Mouse (Mus musculus): Measurements from ENCODE around the gene Ankrd13d. TPM values are rescaled to one million over a fixed set of nuclear protein-coding genes. Genes with fewer than 3 reads are reported as not detected.
"Not testable (repeated sequence)": the region's sequence is repeated elsewhere in the genome, so short reads cannot be mapped to it uniquely, and the experiment has no call there.

The Ankrd13d gene
- total and polyA plus RNA-seq, 2 experiments from 2014 or later = 70.9 to 97.2 TPM

- no peak for TF ChIP-seq CTCF (IDR thresholded peaks at IDR 0.05; ENCODE audit: low read depth)
- 14% methylated on average over 12 of the region's 12 CpGs for WGBS
- H3K9me3 ChIP-seq (ENCODE audit: low read length) = no peaks in the 10 kb centered on the region
- H3K36me3 ChIP-seq (ENCODE audit: insufficient read depth, low read length) = no peaks in the 10 kb centered on the region
- no peaks in the 10 kb centered on the region for H3K4me1 ChIP-seq (ENCODE audit: insufficient read depth, low read length)
- H3K4me3 ChIP-seq (ENCODE audit: low read length) = peak overlapping the region; percentile 69
- 0 out of 2 replicates have a peak overlapping the region, but pooled peaks have one; percentile 26 for H3K27ac ChIP-seq
- H3K27me3 ChIP-seq (ENCODE audit: insufficient read depth, low read length) = no peaks in the 10 kb centered on the region
- ATAC-seq (peak; percentile 60), DNase-seq (ENCODE audit: low spot score) (no peak)
- peak overlapping the region; percentile 47 for H3K9ac ChIP-seq (replicated peaks; ENCODE audit: low read length)
- H3K4me2 ChIP-seq (ENCODE audit: low read depth, low read length) = peak overlapping the region; percentile 94
Measured at GRCm38 (mm10) chr19:4257897-4258252, 25.1 kb downstream of the Ankrd13d start.

GRCm38 (mm10) chr19:4257216-4257896 lies 25.6 kb downstream of the Ankrd13d start:
- Histone ChIP-seq H3K4me2 (ENCODE audit: low read depth, low read length) (peak overlapping the region; percentile 94), H3K4me1 (ENCODE audit: insufficient read depth, low read length) (no peaks in the 10 kb centered on the region), H3K36me3 (ENCODE audit: insufficient read depth, low read length) (no peaks in the 10 kb centered on the region), H3K27me3 (ENCODE audit: insufficient read depth, low read length) (no peaks in the 10 kb centered on the region), H3K4me3 (ENCODE audit: low read length) (peak overlapping the region; percentile 69), H3K27ac (peak overlapping the region; percentile 38; the same call in 1 of the 2 replicates), H3K9ac (replicated peaks; ENCODE audit: low read length) (peak overlapping the region; percentile 61), H3K9me3 (ENCODE audit: low read length) (no peaks in the 10 kb centered on the region)
- DNase-seq (ENCODE audit: low spot score) (peak; percentile 99), ATAC-seq (peak; percentile 91)
- 1% methylated on average over 41 of the region's 41 CpGs for WGBS
- peak; percentile 95 for TF ChIP-seq CTCF (IDR thresholded peaks at IDR 0.05; ENCODE audit: low read depth)

DNA sequence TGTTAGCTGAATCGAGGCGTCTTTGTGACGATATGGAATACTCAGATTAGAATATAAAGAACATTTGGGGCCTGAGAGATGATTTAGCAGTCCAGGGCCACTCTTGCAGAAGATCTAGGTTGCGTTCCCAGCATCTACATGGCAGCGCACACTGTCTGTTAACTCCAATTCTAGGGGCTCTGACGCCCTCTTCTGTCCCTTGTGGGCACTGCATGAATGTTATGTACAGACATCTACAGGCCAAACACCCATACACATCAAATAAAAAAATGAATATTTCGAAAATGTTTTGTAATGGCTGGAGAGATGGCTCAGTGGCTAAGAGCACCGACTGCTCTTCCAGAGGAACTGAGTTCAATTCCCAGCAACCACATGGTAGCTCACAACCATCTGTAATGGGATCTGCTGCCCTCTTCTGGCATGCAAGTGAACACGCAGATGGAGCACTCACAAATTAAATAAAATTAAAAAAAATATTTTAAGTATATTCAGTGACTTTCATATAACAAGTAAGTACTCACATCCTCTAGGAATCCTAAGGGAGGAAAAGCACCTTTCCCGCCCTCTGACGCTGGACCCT lies 27.3 kb downstream of the Ankrd13d start:
- Histone ChIP-seq H3K4me2 (ENCODE audit: low read depth, low read length) (no peak overlapping the region), H3K36me3 (ENCODE audit: insufficient read depth, low read length) (no peaks in the 10 kb centered on the region), H3K4me1 (ENCODE audit: insufficient read depth, low read length) (no peaks in the 10 kb centered on the region), H3K4me3 (ENCODE audit: low read length) (no peak overlapping the region), H3K27ac (no peak overlapping the region), H3K9me3 (ENCODE audit: low read length) (no peaks in the 10 kb centered on the region), H3K9ac (replicated peaks; ENCODE audit: low read length) (no peak overlapping the region), H3K27me3 (ENCODE audit: insufficient read depth, low read length) (no peaks in the 10 kb centered on the region)
- ATAC-seq (no peak), DNase-seq (ENCODE audit: low spot score) (no peak)
- whole genome bisulfite sequencing = 73% methylated on average over 11 of the region's 11 CpGs
- TF ChIP-seq CTCF (IDR thresholded peaks at IDR 0.05; ENCODE audit: low read depth) = peak; percentile 47

GRCm38 (mm10) chr19:4254230-4254629 lies 28.7 kb downstream of the Ankrd13d start:
- DNase-seq (ENCODE audit: low spot score) (no peak), ATAC-seq (no peak)
- H3K36me3 ChIP-seq (ENCODE audit: insufficient read depth, low read length) = no peaks in the 10 kb centered on the region
- WGBS = 89% methylated on average over 7 of the region's 7 CpGs
- no peak overlapping the region for H3K4me2 ChIP-seq (ENCODE audit: low read depth, low read length)
- no peak overlapping the region for H3K4me3 ChIP-seq (ENCODE audit: low read length)
- H3K9me3 ChIP-seq (ENCODE audit: low read length) = no peaks in the 10 kb centered on the region
- TF ChIP-seq CTCF (IDR thresholded peaks at IDR 0.05; ENCODE audit: low read depth) = no peak
- no peak overlapping the region for H3K27ac ChIP-seq
- H3K27me3 ChIP-seq (ENCODE audit: insufficient read depth, low read length) = no peaks in the 10 kb centered on the region
- no peak overlapping the region for H3K9ac ChIP-seq (replicated peaks; ENCODE audit: low read length)
- no peaks in the 10 kb centered on the region for H3K4me1 ChIP-seq (ENCODE audit: insufficient read depth, low read length)

DNA sequence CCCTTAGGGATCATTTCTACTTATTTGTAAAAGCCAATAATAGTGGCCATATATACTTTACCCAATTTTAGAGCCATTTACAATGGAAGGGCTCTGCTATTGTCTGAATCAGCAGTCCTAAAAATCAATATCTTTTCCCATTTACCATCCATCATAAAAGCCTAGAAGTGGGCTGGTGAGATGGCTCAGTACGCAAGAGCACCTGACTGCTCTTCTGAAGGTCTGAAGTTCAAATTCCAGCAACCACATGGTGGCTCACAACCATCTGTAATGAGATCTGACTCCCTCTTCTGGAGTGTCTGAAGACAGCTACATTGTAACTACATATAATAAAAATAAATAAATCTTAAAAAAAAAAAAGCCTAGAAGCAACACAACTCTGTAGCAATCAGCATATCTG lies 34.3 kb downstream of the Ankrd13d start:
- not testable (repeated sequence) for H3K27ac ChIP-seq; H3K4me2 ChIP-seq (ENCODE audit: low read depth, low read length); H3K27me3 ChIP-seq (ENCODE audit: insufficient read depth, low read length); ATAC-seq; H3K4me1 ChIP-seq (ENCODE audit: insufficient read depth, low read length); H3K4me3 ChIP-seq (ENCODE audit: low read length); H3K9ac ChIP-seq (replicated peaks; ENCODE audit: low read length); H3K9me3 ChIP-seq (ENCODE audit: low read length); DNase-seq (ENCODE audit: low spot score); H3K36me3 ChIP-seq (ENCODE audit: insufficient read depth, low read length)
- 73% methylated on average over 1 of the region's 1 CpGs for WGBS

DNA sequence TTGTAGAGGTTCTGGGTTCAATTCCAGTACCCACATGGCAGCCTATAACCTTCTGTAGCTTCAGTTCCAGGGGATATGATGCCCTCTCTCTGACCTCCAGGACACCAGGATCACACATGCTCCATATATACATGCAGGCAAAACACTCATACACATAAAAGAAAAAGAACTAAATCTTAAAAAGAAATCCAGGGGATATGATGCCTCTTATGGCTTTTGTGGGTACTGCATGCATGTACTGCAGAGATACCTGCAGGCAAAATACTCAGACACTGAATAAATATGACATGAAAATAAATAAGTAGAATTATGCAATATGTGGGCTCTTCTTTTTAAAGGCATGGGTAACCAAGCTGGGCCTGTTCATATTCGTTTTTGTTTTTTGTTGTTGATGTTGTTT lies 35.9 kb downstream of the Ankrd13d start:
- H3K27ac ChIP-seq = no peak overlapping the region
- H3K9ac ChIP-seq (replicated peaks; ENCODE audit: low read length) = no peak overlapping the region
- peak; percentile 53 for TF ChIP-seq CTCF (IDR thresholded peaks at IDR 0.05; ENCODE audit: low read depth)
- H3K27me3 ChIP-seq (ENCODE audit: insufficient read depth, low read length) = no peaks in the 10 kb centered on the region
- H3K4me3 ChIP-seq (ENCODE audit: low read length) = no peak overlapping the region
- ATAC-seq = no peak
- 68% methylated on average over 1 of the region's 1 CpGs for WGBS
- no peaks in the 10 kb centered on the region for H3K9me3 ChIP-seq (ENCODE audit: low read length)
- H3K4me2 ChIP-seq (ENCODE audit: low read depth, low read length) = no peak overlapping the region
- no peaks in the 10 kb centered on the region for H3K4me1 ChIP-seq (ENCODE audit: insufficient read depth, low read length)
- no peaks in the 10 kb centered on the region for H3K36me3 ChIP-seq (ENCODE audit: insufficient read depth, low read length)
- DNase-seq (ENCODE audit: low spot score) = no peak

- no peaks in the 10 kb centered on the region for H3K4me1 ChIP-seq (ENCODE audit: insufficient read depth, low read length)
- 84% methylated on average over 6 of the region's 6 CpGs for WGBS
- H3K27ac ChIP-seq = no peak overlapping the region
- no peaks in the 10 kb centered on the region for H3K36me3 ChIP-seq (ENCODE audit: insufficient read depth, low read length)
- DNase-seq (ENCODE audit: low spot score) (no peak), ATAC-seq (no peak)
- H3K4me2 ChIP-seq (ENCODE audit: low read depth, low read length) = no peak overlapping the region
- no peak overlapping the region for H3K9ac ChIP-seq (replicated peaks; ENCODE audit: low read length)
- no peak for TF ChIP-seq CTCF (IDR thresholded peaks at IDR 0.05; ENCODE audit: low read depth)
- H3K9me3 ChIP-seq (ENCODE audit: low read length) = no peaks in the 10 kb centered on the region
- no peaks in the 10 kb centered on the region for H3K27me3 ChIP-seq (ENCODE audit: insufficient read depth, low read length)
- H3K4me3 ChIP-seq (ENCODE audit: low read length) = no peak overlapping the region
Measured at GRCm38 (mm10) chr19:4244775-4245174, 38.2 kb downstream of the Ankrd13d start.
